Mouse (Mus musculus) stomach, embryonic 15.5 days (tissue): ENCODE data around the gene Vps37c. TPM values are rescaled to one million over a fixed set of nuclear protein-coding genes. Genes with fewer than 3 reads are reported as not detected.
A peak's percentile ranks its signal among the peaks of the same experiment; 100 is the strongest.

ENCODE experiments used
- ATAC-seq: fragments of 200-750 bp; cut with Nextera tagmentation; 2 replicates; pipeline ENCODE4 v1.8.0; 2017; ENCODE audit warnings: low read depth, moderate number of reproducible peaks, moderate TSS enrichment; ENCODE audit not compliant: insufficient read depth, low FRiP score
- H3K27ac ChIP-seq: fragments of 300-500 bp; sonication (generic); 2 replicates; pipeline ENCODE4 v1.5.1; 2015; ENCODE audit warnings: mild to moderate bottlenecking, inconsistent platforms
- H3K27me3 ChIP-seq: fragments of 300-500 bp; sonication (generic); replicated peaks from 2 replicates; pipeline ENCODE4 v1.6.1; 2015; ENCODE audit warnings: inconsistent platforms
- H3K36me3 ChIP-seq: fragments of 300-500 bp; sonication (generic); 2 replicates; pipeline ENCODE4 v1.6.1; 2015; ENCODE audit warnings: inconsistent platforms
- H3K4me1 ChIP-seq: fragments of 300-500 bp; sonication (generic); 2 replicates; pipeline ENCODE4 v1.6.1; 2015; ENCODE audit warnings: inconsistent platforms
- H3K4me2 ChIP-seq: fragments of 300-500 bp; sonication (generic); 2 replicates; pipeline ENCODE4 v1.6.1; 2015; ENCODE audit warnings: mild to moderate bottlenecking, inconsistent platforms
- H3K4me3 ChIP-seq: fragments of 300-500 bp; sonication (generic); replicated peaks from 2 replicates; pipeline ENCODE4 v1.5.1; 2015; ENCODE audit warnings: inconsistent platforms
- H3K9ac ChIP-seq: fragments of 300-500 bp; sonication (generic); 2 replicates; pipeline ENCODE4 v1.6.1; 2015; ENCODE audit warnings: inconsistent platforms
- H3K9me3 ChIP-seq: fragments of 300-500 bp; sonication (generic); 2 replicates; pipeline ENCODE4 v1.6.1; 2016; ENCODE audit warnings: inconsistent platforms
- WGBS: fragments of 180-500 bp; shearing (Covaris S2); methylation state at CpG from one replicate; pipeline ENCODE4 v1.1.7; 2015; 5-methylcytosine and 5-hydroxymethylcytosine counted together
- polyA plus RNA-seq: library from polyadenylated mRNA; unstranded; fragments of >200 nt; fragmentation: Nextera tagmentation; extraction: Ambion mirVana; gene quantifications from 2 replicates; pipeline ENCODE4 v1.2.1, GENCODE M21; 2015

Gene Vps37c
- polyA plus RNA-seq, 1 experiment from 2014 or later: 34.0 TPM

DNA sequence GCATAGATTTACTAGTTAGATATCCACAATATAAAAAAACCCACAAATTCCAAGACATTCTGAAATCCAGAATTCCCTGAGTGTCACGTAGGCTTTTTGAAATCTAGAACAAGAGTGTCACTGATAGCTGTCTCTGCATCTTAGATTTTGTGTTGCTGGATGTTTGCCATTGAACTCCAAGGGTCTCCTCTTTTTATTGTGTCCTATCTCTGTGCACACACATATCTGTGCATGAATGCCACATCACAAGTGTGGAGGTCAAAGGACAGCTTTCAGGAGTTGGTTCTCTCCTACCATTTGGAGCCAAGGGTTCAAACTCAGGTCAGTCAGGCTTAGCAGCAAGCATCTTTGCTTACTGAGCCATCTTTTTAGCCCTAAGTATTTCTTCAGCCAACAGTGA, 19.3 kb downstream of the Vps37c start:
- H3K4me3 ChIP-seq: no peak overlapping the region
- ATAC-seq: no peak
- peaks cover 33% of the 10 kb centered on the region for H3K36me3 ChIP-seq
- H3K9me3 ChIP-seq: no peaks in the 10 kb centered on the region
- peaks cover 16% of the 10 kb centered on the region for H3K4me1 ChIP-seq
- H3K27ac ChIP-seq: no peak overlapping the region
- H3K9ac ChIP-seq: no peak overlapping the region
- H3K4me2 ChIP-seq: no peak overlapping the region
- no peaks in the 10 kb centered on the region for H3K27me3 ChIP-seq
- WGBS: 89% methylated on average over 1 of the region's 1 CpGs

DNA sequence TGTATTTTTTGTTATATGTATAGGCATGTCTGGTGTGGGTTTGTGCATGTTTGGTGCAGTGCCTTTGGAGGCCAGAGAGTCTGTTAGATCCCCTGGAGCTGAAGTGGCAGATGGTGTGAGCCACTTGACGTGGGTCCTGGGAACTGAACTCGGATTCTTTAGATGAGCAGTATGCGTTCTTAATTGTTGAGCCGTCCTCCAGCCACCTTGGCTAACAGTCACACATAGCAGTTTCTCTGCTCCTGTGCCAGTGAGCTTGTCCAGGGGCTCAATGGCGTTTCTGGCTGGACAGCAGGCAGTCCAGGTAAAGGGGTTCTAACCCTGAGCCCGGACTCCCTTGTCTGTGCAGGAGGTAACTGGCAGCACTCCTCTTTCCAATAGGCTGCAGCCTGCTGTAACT, 20.4 kb downstream of the Vps37c start:
- Histone ChIP-seq H3K27me3 (no peaks in the 10 kb centered on the region), H3K9me3 (no peaks in the 10 kb centered on the region), H3K9ac (no peak overlapping the region), H3K4me1 (peaks cover 13% of the 10 kb centered on the region), H3K36me3 (peaks cover 42% of the 10 kb centered on the region), H3K4me2 (no peak overlapping the region), H3K27ac (peak overlapping the region; percentile 27; the same call in 1 of the 2 replicates), H3K4me3 (no peak overlapping the region)
- no peak for ATAC-seq
- 86% methylated on average over 6 of the region's 6 CpGs for WGBS

DNA sequence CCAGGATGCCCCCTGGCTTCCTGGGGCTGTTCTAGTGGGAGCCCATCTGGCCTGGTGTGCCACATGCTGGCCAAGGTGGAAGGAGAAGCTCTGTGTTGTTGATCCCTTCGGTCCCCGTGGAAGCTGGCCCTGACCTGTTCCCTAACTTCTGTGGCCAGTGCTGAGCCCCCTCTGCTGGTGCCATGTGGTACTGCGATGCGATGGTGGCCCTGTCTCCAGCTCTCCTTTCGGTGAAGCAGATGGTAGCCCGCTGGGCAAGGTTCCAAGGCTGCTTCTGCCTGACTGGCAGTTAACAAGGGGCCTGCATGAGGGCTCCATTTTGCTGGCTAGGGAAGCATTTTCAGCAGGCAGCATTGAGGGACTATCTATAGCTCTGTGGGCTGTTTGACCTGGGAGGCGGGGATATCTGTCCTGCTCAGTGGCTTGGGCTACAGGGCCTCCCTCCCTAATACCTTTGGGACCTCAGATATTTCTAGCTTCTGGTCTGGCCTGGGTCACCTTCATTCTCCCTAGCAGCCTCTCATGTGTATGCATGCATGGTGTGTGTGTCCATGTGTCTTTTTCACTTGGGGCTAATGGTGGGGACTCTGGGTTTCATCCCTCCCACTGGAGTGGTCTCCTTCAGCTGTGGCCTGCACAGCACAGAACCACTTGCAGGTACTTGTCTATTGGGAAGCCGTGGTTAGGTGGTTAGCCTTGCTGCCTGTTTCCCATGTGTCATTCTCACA, 21.0 kb downstream of the Vps37c start:
- WGBS: 19% methylated on average over 8 of the region's 8 CpGs
- no peak overlapping the region for H3K4me2 ChIP-seq
- H3K36me3 ChIP-seq: peaks cover 46% of the 10 kb centered on the region
- H3K27ac ChIP-seq: peak overlapping the region; percentile 27; the same call in 1 of the 2 replicates
- H3K4me1 ChIP-seq: peaks cover 13% of the 10 kb centered on the region
- H3K4me3 ChIP-seq: no peak overlapping the region
- H3K9me3 ChIP-seq: no peaks in the 10 kb centered on the region
- peak; percentile 63 for ATAC-seq
- no peaks in the 10 kb centered on the region for H3K27me3 ChIP-seq
- H3K9ac ChIP-seq: no peak overlapping the region

DNA sequence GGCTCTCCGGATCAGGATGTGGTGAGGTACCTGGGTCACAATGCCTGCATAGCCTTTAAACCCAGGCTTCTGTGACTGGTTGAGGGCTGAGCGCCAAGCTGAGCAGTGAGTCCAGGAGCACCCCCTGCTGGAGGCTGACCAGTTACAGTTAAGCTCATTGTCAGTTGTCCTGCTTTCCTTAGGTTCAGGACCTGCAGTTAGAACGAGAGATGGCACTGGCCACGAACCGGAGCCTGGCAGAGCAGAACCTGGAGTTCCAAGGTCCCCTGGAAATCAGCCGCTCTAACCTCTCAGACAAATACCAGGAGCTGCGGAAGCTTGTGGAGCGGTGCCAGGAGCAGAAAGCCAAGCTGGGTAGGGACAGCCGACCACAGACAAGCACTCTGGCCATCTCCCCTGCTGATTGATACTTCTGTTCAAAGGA, 21.6 kb downstream of the Vps37c start:
- Histone ChIP-seq H3K4me3 (no peak overlapping the region), H3K9me3 (no peaks in the 10 kb centered on the region), H3K4me1 (peaks cover 13% of the 10 kb centered on the region), H3K27ac (peak overlapping the region; percentile 2; the same call in 1 of the 2 replicates), H3K4me2 (no peak overlapping the region), H3K36me3 (peaks cover 46% of the 10 kb centered on the region), H3K27me3 (no peaks in the 10 kb centered on the region), H3K9ac (no peak overlapping the region)
- ATAC-seq: peak; percentile 41; the same call in 1 of the 2 replicates
- 80% methylated on average over 9 of the region's 9 CpGs for WGBS

DNA sequence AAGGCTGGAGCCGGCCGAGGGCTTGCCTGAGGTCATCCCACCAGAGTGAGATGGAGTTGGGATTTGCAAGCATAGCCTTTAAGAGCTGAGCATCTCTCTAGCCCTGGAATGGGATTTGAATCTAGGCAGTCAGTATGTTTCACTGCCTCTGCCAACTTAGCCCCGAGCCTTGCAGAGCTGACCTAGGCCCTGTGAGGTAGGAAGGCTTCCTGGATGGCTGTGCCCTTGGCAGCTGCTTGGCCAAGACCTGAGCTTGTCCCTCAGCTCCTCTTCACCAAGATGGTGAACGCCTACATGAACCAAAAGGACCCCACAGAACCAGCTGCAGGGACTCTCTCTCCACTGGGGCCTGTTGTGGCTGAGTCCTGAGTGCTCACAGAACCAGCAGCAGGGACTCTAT, 22.2 kb downstream of the Vps37c start:
- no peak overlapping the region for H3K9ac ChIP-seq
- WGBS: 90% methylated on average over 4 of the region's 4 CpGs

DNA sequence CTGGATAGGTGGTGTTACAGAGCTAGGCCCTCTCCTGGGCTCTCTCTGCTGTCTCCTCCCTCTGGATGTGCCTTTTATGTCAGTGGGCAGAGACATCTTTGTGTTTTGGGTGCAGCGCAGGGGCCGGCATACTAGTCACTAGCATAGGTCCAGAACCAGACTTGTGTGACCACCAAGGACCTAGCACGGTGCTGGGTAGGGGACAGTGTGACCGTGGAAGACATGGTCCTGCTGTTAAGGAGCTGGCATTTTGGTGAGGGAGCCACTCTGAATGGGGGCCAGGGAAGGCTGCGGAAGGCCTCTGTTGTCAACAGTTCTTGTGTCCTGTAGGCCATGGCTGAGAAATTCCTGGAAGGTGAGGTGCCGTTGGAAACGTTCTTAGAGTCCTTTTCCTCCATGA, 23.7 kb downstream of the Vps37c start:
- H3K36me3 ChIP-seq: peaks cover 38% of the 10 kb centered on the region
- 95% methylated on average over 7 of the region's 7 CpGs for WGBS
- no peak for ATAC-seq

More for the DNA sequence above, 22.2 kb downstream of the Vps37c start:
- peaks cover 46% of the 10 kb centered on the region for H3K36me3 ChIP-seq
- no peak for ATAC-seq
- H3K27ac ChIP-seq: no peak overlapping the region
- peaks cover 13% of the 10 kb centered on the region for H3K4me1 ChIP-seq
- H3K4me2 ChIP-seq: no peak overlapping the region
- no peaks in the 10 kb centered on the region for H3K27me3 ChIP-seq
- H3K4me3 ChIP-seq: no peak overlapping the region
- no peaks in the 10 kb centered on the region for H3K9me3 ChIP-seq

DNA sequence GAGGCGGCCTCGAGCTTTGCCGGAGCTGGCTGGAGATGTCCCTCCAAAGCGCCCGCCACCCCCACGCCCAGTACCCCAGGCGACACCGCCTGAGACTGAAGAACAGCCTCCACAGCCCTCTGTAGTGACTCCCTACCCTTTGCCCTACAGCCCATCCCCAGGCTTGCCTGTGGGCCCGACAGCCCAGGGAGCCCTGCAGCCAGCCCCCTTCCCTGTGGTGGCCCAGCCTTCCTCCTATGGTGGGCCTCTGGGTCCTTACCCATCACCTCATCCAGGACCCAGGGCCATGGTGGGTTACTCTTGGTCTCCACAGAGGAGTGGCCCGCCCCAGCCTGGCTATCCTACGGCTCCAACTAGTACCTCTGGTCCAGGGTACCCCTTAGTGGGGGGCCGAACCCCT, 24.1 kb downstream of the Vps37c start:
- Histone ChIP-seq H3K27ac (no peak overlapping the region), H3K9me3 (no peaks in the 10 kb centered on the region), H3K4me1 (peaks cover 13% of the 10 kb centered on the region), H3K36me3 (peaks cover 34% of the 10 kb centered on the region), H3K9ac (no peak overlapping the region), H3K4me2 (no peak overlapping the region), H3K27me3 (no peaks in the 10 kb centered on the region), H3K4me3 (no peak overlapping the region)
- no peak for ATAC-seq
- 91% methylated on average over 12 of the region's 12 CpGs for WGBS

More for the DNA sequence above, 23.7 kb downstream of the Vps37c start:
- H3K4me3 ChIP-seq: no peak overlapping the region
- peaks cover 13% of the 10 kb centered on the region for H3K4me1 ChIP-seq
- no peak overlapping the region for H3K27ac ChIP-seq
- no peaks in the 10 kb centered on the region for H3K9me3 ChIP-seq
- no peaks in the 10 kb centered on the region for H3K27me3 ChIP-seq
- H3K4me2 ChIP-seq: no peak overlapping the region
- H3K9ac ChIP-seq: no peak overlapping the region

DNA sequence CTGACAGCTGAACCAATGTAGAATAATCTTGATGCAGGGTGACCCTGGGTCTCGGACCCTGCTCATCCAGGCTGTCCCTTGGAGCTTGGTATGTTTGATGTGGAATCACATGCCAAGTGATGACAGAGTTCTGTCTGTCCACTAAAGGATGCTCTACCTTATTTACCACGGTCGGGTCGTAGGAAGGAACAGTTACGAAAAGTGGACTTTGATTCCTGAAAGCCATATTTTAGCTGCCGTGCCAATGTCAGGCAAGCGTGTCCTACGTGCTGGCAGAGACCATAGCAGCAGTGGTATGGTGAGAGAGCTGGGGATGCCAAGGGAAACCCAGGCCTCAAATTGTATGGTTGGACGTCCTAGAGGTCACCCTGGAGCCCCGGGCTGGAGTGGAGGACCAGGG, 25.0 kb downstream of the Vps37c start:
- ATAC-seq: no peak
- H3K9me3 ChIP-seq: no peaks in the 10 kb centered on the region
- 95% methylated on average over 10 of the region's 10 CpGs for WGBS
- H3K4me1 ChIP-seq: peaks cover 13% of the 10 kb centered on the region
- H3K4me2 ChIP-seq: no peak overlapping the region
- no peak overlapping the region for H3K27ac ChIP-seq
- no peaks in the 10 kb centered on the region for H3K27me3 ChIP-seq
- H3K36me3 ChIP-seq: peaks cover 31% of the 10 kb centered on the region
- no peak overlapping the region for H3K9ac ChIP-seq
- H3K4me3 ChIP-seq: no peak overlapping the region

DNA sequence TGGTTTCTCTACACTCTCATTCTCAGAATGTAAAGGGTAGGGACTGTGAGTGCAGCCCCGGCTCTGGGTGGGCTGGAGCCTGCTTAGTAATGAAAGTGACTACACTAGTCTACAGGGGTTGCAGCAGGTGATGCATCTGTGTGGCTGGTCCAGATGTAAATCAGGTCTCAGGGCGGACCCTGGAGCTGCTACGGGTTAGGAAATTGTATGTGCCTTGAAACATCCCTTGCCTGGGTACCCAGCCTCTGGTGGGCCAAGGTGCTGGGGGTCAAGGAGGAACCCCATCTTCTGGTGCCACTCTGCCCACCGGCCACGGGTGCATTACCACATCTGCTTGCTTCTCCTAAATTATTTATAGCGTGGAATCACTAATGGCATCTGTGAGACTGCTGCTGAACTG, 25.6 kb downstream of the Vps37c start:
- no peak overlapping the region for H3K4me2 ChIP-seq
- no peaks in the 10 kb centered on the region for H3K27me3 ChIP-seq
- ATAC-seq: no peak
- no peak overlapping the region for H3K27ac ChIP-seq
- 81% methylated on average over 6 of the region's 6 CpGs for WGBS
- H3K9me3 ChIP-seq: no peaks in the 10 kb centered on the region
- no peak overlapping the region for H3K9ac ChIP-seq
- H3K4me3 ChIP-seq: no peak overlapping the region
- peaks cover 9% of the 10 kb centered on the region for H3K4me1 ChIP-seq
- peaks cover 31% of the 10 kb centered on the region for H3K36me3 ChIP-seq

DNA sequence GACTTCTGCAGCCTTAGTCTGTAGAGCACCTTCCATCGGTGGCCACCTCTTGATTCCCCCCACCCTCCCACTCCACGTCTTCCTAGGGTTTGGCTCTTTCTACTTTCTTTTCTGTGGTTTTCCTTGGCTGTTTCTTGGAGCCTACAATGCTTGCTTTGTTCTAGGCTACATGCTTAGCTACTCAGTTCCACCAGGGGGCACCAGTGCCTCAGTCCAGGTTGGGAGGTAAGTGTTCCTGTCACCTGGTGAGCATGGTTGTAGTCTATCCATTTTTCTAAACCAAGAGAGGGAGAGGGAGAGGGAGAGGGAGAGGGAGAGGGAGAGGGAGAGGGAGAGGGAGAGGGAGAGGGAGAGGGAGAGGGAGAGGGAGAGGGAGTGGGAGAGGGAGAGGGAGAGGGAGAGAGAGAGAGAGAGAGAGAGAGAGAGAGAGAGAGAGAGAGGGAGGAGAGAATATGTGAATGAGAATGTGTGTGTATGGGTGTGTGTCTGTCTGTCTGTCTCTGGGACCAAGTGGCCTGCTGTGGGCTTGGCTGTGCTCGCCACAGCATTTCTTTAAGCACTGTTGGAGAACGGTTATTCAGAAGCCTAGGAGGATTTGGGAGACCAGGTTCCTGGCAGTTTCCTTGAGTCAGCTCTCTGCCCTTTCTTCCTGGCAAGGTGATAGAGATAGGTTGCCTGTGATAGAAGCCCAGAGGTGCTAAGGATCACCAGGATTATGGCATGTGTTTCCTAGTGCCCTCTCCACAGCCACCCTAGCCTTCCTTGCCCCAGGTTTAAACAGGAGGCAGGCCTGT, 26.3 kb downstream of the Vps37c start:
- peak; percentile 21; the same call in 1 of the 2 replicates for ATAC-seq
- 45% methylated on average over 4 of the region's 4 CpGs for WGBS

DNA sequence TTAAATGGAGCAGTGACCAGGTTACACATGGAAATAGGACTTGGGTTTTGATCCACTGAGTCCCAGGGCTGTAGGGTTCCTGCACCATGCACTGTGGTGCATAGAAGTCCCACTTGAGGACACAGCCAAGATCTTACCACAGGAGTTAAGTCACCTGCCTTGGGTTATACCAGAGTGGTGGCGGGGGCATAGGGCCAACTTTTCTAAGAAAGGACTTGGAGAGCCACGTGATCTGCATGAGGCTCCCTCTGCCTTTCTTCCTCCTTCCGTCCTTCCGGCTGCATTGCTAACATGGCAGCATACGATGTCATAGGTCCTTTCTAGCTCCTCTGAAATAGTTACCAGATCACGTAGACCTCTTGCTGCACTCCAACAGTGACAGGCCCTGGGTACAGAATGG, 26.9 kb downstream of the Vps37c start:
- peaks cover 31% of the 10 kb centered on the region for H3K36me3 ChIP-seq
- H3K4me3 ChIP-seq: no peak overlapping the region
- 0 out of 2 replicates have a peak, but pooled peaks cover 6% of the 10 kb centered on the region for H3K4me1 ChIP-seq
- H3K9me3 ChIP-seq: no peaks in the 10 kb centered on the region
- no peak overlapping the region for H3K27ac ChIP-seq
- 89% methylated on average over 6 of the region's 6 CpGs for WGBS
- H3K9ac ChIP-seq: no peak overlapping the region
- H3K27me3 ChIP-seq: no peaks in the 10 kb centered on the region
- H3K4me2 ChIP-seq: no peak overlapping the region
- no peak for ATAC-seq

More for the DNA sequence above, 26.3 kb downstream of the Vps37c start:
- Histone ChIP-seq H3K4me1 (peaks cover 3% of the 10 kb centered on the region), H3K9me3 (no peaks in the 10 kb centered on the region), H3K9ac (no peak overlapping the region), H3K4me2 (no peak overlapping the region), H3K27ac (no peak overlapping the region), H3K27me3 (no peaks in the 10 kb centered on the region), H3K4me3 (no peak overlapping the region), H3K36me3 (peaks cover 31% of the 10 kb centered on the region)

DNA sequence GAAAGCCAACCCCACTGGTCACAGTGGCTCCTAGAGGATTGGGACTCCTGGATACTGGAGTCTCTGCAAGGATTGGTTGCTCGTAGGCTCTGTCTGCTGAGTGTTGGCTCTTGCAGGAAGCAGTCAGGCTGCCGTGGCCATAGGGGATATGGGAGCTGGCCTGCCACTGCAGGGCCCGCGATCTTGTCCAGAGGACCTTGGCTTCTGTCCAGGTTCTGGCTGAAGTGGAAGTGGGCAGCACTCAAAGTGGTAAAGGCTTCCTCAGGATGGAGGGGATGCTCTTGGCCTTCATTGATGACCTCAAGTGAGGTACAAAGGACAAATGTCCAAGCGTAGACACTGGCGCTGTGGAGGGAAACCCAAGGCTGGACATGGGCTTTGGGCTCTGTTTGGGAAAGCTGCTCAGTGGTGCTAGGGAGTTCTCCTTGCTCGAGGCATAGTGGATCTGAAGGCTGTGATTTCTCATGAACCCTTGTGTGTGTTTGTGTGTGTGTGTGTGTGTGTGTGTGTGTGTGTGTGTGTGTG, 29.8 kb downstream of the Vps37c start:
- ATAC-seq: no peak
- peaks cover 10% of the 10 kb centered on the region; the same call in 1 of the 2 replicates for H3K36me3 ChIP-seq
- H3K9me3 ChIP-seq: no peaks in the 10 kb centered on the region
- H3K27me3 ChIP-seq: no peaks in the 10 kb centered on the region
- no peak overlapping the region for H3K4me2 ChIP-seq
- no peak overlapping the region for H3K9ac ChIP-seq
- WGBS: 63% methylated on average over 7 of the region's 7 CpGs
- H3K27ac ChIP-seq: no peak overlapping the region
- no peak overlapping the region for H3K4me3 ChIP-seq
- 0 out of 2 replicates have a peak, but pooled peaks cover 17% of the 10 kb centered on the region for H3K4me1 ChIP-seq
